Mouse (Mus musculus) gastrocnemius, postnatal 10 days (tissue): ENCODE results near the gene Traf5. TPM values are rescaled to one million over a fixed set of nuclear protein-coding genes. Genes with fewer than 3 reads are reported as not detected.

Experiments
- DNase-seq: peaks from one replicate; pipeline ENCODE4 v3.0.0; 2021; ENCODE audit warnings: mixed read lengths
- total RNA-seq, 2 experiments: library from RNA; stranded (reverse); gene quantifications; 2 replicates each; pipeline ENCODE4 v1.2.3; 2021

Gene Traf5
- total RNA-seq, 2 experiments from 2014 or later = 9.4 to 13.1 TPM

DNA sequence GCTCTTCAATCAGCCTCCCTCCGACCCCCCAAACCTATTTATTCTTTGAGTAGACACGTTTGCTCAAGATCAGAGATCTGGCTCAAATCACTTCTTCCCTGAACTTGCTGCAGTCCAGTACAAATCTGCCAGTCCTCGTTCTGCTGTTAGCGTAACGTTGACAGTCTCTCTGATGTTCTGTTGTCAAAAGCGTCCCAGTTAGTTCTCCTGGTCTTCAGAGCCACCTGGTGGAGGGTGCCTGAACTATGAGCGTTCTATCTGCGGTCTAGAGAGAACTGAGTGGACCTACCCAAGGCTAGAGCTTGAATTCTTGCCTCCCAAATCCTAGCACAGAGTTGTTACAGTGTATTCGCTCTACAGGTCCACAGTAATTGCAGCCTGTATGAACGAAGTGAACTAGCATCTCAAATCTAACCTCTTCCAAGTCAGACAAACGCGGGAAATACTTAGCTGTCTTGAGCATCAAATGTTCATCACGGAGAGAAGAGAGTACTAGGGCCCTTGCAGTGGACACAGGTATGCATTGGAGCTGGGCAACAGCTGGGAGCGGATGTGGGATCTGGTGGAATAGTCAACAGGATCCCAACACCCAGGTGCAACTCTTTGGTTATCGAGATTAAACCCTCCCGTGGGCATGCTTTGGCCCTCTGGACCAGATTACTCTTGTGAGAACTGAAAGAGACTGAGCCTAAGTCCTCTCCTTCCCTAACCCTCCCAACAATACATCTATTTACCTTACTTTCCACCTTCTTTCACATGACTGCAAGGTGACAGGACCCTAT, 711 bp upstream of the Traf5 start:
- peak; percentile 78 for DNase-seq

DNA sequence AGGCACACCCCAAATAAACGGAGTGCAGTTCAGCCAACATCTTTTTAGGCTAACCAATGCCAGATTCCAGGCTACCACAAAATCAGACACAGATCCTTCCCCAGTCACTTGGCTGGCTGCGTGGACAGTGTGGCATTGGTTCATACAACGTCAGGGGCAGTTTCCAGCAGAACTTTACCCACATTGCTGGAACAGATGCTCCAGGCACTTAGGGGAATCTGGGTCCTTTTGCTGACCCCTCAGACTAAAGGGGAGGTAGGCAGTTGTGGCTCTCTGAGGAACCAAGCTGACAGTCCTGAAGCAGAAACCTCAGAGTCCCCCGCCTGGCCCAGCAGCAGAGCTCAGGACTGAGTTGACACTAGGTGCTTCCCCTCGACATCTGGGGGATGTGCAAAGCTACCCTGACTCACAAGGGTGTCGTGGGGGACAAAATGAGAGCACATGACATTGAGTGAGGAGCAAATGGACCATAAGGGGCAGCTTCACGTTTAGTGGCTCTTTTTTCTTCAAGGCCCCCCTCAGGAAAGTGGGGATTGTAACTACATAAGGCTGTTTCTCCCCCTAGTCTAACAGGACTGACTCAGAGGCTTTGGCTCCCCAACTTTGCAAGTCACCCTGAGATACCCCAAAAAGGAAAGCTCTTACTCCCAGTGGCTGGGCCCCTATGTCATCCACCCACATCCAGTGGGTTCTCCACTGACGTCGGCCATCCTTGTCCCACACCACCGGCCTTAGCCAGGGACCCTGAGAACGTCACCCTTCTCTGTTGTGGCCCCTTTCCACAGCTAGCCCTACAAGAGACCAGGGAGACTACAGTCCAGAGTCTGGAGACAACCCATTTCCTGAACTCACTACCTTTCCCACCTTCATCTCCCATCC, 1.4 kb downstream of the Traf5 start:
- no peak for DNase-seq

DNA sequence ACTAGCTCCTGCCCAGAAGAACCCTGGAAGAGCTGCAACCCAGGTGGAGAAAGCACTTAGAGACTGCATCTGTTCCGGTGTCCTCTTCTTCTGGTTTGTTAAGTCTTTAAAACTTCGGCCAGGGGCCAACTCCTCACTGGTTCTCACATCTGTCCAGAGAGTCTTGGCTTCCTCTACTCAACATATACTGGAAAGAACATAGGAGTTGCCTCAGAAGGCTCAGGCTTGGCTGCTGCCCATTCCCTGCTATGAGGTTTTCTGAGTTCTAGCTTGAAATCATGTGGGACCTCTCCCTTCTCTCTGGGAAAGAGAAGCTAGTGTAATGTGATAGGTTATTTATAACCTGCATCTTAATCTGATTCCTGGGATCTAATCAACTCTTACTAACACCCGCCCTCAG, 2.1 kb downstream of the Traf5 start:
- no peak for DNase-seq

DNA sequence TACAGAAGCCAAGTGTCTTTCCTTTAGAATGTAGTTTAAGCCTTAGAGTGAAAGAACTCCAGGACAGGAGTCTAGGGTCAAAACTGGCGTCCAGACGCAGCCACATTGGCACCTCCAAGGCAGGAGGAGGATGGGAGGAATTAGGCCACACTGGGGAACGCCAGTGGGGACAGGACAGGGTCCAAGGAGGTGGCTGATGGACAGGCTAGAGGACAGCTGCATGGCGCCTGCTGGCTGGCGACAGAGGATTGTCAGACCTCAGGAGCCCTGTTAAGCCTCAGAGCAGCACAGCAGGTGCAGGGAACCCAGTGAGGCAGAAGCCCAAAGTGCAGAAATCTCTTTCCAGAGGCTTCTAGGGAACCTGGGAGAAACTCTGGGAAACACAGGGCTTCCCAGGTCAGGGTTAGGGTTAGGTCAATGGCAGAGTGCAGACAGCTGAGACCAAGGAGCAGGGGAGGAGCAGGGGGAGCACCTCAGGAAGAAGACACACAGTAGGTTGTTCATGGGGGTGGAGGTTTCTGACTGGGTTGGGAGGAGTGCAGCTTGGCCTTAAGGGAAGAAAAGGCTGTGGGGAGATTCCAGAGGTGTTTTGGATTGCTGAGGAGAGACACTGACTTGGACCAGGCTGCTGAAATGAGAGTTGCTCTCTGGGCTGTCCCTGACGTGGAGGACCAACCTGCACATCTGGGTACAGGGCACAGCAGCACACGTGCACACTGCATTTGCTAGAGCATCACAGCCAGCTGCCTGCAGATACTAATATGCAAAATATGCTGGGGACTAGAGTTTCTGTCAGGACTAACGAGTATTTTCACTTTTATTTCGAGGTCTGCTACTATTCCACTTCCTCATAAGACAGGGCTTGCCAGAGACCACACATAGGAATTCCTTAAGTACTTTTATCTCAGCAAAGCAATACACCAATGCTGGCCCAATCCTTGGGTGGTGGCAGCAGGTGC, 2.9 kb downstream of the Traf5 start:
- DNase-seq = no peak

DNA sequence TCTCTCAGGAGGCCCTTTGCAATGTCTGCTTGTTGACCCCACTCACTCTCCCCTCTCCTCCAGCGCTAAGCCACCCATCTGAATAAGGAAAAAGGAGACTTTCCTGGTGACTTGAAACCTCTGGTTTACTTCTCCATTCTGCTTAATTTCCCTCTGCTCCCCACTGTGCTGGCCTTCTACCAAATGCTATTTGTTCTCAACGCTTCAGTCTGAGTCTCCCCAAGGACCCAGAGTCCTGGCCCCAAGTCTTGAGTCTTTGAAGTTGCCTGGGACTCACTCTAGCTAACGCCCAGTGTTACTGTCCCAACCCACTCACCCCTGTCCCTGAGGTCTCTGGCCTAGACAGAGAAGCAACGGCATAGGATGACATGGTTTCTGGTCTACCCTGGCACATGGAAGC, 4.3 kb downstream of the Traf5 start:
- DNase-seq = no peak

- DNase-seq = no peak
These were observed 5.3 kb downstream of the Traf5 start for GRCm38 (mm10) chr1:192087098-192087497.

GRCm38 (mm10) chr1:192086279-192087037, 5.9 kb downstream of the Traf5 start:
- DNase-seq = no peak

- DNase-seq = no peak
These were observed 7.1 kb downstream of the Traf5 start for GRCm38 (mm10) chr1:192085218-192085617.

GRCm38 (mm10) chr1:192082646-192083045, 9.7 kb downstream of the Traf5 start:
- DNase-seq = no peak

GRCm38 (mm10) chr1:192081129-192081528, 11.2 kb downstream of the Traf5 start:
- no peak for DNase-seq

DNA sequence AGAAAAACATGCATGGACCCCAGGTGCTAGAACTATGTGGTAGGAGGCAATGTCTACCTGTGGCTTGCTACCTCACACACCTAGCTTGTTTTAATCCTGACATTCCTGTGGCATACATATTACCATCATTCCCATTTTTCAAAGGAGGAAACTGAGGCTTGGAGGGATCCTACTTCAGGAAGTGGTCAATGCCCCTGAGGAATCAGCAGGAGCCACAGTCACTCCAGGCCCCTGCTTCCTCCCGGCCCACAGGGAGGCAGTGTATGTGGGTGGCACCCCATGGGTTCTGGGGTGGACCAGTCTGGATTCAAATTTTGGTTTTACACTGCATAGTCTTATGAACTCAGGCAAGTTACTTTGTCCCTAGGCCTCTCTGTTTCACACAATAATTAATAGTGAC, 13.2 kb downstream of the Traf5 start:
- no peak for DNase-seq

DNA sequence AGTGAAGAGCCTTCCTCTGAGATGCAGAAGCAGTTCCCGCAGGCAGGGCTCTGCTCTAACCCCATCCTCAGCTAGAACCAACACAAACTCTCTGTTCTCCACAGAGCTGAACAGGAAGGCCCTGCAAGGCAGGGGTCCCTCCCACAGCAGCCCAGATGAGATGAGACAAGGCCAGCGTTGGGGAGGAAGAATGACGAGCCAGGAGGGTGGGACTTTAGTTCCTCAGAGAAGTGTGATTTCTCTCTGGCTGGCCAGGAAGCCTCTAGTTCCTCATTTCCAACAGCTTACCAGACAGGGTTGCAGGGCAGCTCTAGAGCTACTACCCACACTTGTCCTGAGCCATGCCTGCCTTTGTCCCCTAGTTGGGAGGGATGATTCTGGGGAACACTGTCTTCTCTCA, 14.0 kb downstream of the Traf5 start:
- no peak for DNase-seq

DNA sequence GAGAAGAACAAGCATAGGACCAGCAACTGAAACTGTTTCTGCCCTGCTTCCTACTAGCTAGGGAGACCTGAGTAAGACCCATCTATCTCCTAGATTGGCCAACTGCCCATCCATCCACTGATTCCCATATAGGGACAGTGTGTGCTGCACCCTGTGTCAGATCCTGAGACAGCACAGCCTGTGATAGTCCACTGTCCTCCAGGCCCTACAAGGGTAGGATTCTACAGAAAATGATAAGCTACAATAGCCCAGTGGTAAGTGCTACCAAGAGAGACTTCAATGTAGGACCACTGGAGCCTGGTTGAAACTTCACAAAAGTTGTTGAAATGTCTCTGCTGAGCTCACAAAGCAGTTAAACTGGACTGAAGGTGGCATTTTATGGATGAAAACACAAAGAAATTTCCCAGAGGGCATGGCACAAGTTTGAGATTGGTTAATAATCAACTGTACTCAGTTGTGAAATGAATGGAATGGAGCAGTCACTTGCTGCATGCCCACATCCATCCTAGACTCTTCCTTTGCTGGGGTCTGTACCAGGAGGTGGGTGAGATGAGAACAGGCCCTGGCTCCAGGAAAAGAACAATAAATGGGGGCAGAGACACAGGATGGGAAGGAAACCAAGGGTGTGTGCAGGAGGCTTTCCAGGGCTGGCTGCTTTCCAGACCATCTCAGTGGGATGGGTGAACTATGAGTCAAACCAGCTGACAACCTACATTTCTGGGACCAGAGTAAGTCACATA, 15.4 kb downstream of the Traf5 start:
- no peak for DNase-seq

DNA sequence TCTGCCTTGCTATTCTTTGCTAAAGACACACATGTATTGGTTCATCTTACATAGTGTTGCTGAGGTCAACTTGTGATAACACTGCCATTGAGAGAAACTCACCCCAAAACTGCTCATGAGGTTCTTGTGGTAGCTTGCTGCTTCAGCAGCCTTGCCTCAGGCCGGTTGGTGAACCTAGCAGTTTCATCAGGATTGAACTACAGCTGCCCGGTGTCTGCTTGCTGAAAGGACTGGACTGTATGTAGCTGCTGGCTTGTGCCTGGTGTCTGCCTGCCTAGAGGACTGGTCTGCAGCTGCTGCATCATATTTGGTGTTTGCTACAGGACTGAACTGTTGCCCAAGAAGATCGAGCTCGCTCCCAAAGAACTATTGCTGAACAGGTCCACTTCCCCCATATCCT, 16.3 kb downstream of the Traf5 start:
- no peak for DNase-seq

DNA sequence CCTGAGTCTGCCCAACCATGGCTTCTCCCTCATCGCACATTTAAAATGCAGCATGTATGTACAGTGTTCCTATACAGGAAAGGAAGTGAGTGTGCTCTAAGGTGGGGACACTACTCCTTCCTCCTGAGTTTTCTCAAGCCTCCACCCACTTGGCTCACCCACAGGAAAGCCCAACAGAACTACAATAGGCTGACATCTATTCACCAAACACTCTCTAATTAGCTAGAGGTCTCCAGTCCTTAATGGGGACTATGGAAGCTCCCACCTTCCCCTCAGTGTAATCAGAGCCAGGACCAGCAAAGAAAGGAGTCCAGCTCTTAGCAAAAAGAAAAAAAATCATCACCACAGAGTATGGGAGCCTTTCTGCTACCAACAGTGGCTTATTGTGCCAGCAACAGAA, 17.5 kb downstream of the Traf5 start:
- no peak for DNase-seq

DNA sequence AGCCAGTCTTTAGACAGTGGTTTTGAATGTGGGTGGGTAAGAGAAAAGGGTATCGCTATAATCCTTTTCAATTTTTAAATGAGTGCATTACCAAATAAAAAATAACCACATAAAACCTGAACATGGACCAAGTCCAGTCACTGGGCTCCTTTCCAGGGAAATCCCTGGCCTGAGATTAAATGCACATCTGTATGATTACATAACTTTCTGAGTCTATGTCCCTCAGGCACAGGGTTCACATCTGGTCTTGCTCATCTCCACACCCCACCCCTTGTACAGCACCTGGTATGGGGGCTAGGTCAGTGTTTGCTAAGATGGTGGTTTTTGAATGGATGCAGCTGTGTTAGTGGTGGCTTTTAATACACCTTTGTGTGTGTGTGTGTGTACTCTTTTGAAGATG, 19.9 kb downstream of the Traf5 start:
- peak; percentile 41 for DNase-seq

GRCm38 (mm10) chr1:192070618-192071051, 21.7 kb downstream of the Traf5 start:
- no peak for DNase-seq

- peak; percentile 41 for DNase-seq
These were observed 22.3 kb downstream of the Traf5 start for GRCm38 (mm10) chr1:192069971-192070591.

DNA sequence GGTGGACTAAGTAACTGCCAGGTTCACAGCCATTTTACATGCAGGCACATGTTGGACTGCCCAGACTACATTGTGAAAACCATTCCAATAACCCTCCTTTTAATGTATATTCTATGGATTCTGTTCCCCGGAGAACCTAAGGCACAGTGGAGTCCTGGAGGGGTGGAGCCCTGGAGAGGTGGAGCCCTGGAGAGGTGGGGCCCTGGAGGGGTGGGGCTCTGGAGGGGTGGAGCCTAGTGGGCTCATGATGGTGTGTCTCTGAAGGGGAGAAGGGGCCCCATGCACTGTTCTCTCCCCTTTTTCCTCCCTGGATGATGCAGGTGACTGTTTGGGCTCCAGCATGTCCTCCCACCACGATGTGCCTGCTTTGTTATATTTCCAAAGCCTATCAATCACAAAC, 24.2 kb downstream of the Traf5 start:
- no peak for DNase-seq

- no peak for DNase-seq
These were observed 25.4 kb downstream of the Traf5 start for GRCm38 (mm10) chr1:192066956-192067355.
